10 mouse cellular contexts compared by ENCODE assay signal in the genomic region with DNA sequence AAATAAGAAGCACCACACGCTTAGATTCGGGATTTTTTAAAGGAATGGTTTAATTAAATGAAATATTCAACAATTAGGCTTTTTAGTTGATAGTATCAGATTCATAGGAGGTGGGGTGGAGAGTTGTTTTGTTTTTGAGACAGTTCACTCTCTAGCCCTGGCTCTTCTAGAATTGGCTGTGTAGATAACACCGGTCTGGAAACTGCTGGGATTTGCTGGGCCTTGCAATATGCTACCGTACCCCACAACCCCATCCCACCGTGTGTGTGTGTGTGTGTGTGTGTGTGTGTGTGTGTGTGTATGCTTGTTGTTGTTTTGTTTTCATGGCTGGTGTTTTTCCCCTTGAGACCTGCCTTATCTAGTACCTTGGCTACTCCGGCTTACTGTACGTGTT. TPM values are rescaled to one million over a fixed set of nuclear protein-coding genes. Genes with fewer than 3 reads are reported as not detected.
DNase-seq lines count a peak whose midpoint lies in the region; ATAC-seq and TF ChIP-seq lines count a peak whose summit lies in the region.
"Had no signal": no experiment of that assay in that cellular context is flagged by ENCODE, and none has a peak within 500 bp of the region (broad histone marks: within the 10 kb centered on the region; RNA-seq: fewer than 3 reads in every experiment).

No protein-coding gene starts in this region.

- no peaks in the 10 kb centered on the region for H3K4me1 ChIP-seq in intestine, embryonic 15.5 days (replicated peaks)
- H3K4me1 ChIP-seq in intestine, embryonic 16.5 days (ENCODE audit: control insufficient read depth, insufficient read depth, low read length), result 0 out of 2 replicates have a peak, but pooled peaks cover 3% of the 10 kb centered on the region
- 0 out of 2 replicates have a peak, but pooled peaks cover 3% of the 10 kb centered on the region for H3K4me1 ChIP-seq in embryonic facial prominence, embryonic 13.5 days
- H3K4me1 ChIP-seq in hindbrain, embryonic 13.5 days (replicated peaks), result peaks cover 5% of the 10 kb centered on the region
- no peaks in the 10 kb centered on the region for H3K4me1 ChIP-seq in midbrain, postnatal 0 days (ENCODE audit: insufficient read depth, low read length)

- no peaks in the 10 kb centered on the region for H3K27me3 ChIP-seq in intestine, embryonic 15.5 days (replicated peaks)
- no peaks in the 10 kb centered on the region for H3K27me3 ChIP-seq in intestine, embryonic 16.5 days (replicated peaks; ENCODE audit: control insufficient read depth, insufficient read depth, low read length)
- H3K27me3 ChIP-seq in embryonic facial prominence, embryonic 13.5 days, result no peaks in the 10 kb centered on the region
- no peaks in the 10 kb centered on the region for H3K27me3 ChIP-seq in hindbrain, embryonic 13.5 days
- no peaks in the 10 kb centered on the region for H3K27me3 ChIP-seq in midbrain, postnatal 0 days (ENCODE audit: insufficient read depth, low read length)

- DNase-seq in midbrain, postnatal 0 days (ENCODE audit: low spot score), result no peak
- no peak for DNase-seq in spleen, adult 18-20 months
- no peak for DNase-seq in lung, postnatal 10 days
- no peak for DNase-seq in gastrocnemius, postnatal 4 days (ENCODE audit: low spot score in 2 of 2)
- DNase-seq: gastrocnemius, postnatal 10 days had no signal

- H3K27ac ChIP-seq in intestine, embryonic 15.5 days, result no peak overlapping the region
- H3K27ac ChIP-seq in intestine, embryonic 16.5 days (ENCODE audit: low read length), result no peak overlapping the region
- H3K27ac ChIP-seq in embryonic facial prominence, embryonic 13.5 days, result no peak overlapping the region
- no peak overlapping the region for H3K27ac ChIP-seq in hindbrain, embryonic 13.5 days
- H3K27ac ChIP-seq in midbrain, postnatal 0 days (ENCODE audit: low read depth, low read length), result 0 out of 2 replicates have a peak overlapping the region, but pooled peaks have one; percentile 74
- H3K27ac ChIP-seq: macrophage had no signal

- H3K9ac ChIP-seq in intestine, embryonic 15.5 days, result no peak overlapping the region
- no peak overlapping the region for H3K9ac ChIP-seq in intestine, embryonic 16.5 days (ENCODE audit: low read depth, low read length)
- H3K9ac ChIP-seq in embryonic facial prominence, embryonic 13.5 days, result 0 out of 2 replicates have a peak overlapping the region, but pooled peaks have one; percentile 32
- H3K9ac ChIP-seq in hindbrain, embryonic 13.5 days, result 0 out of 2 replicates have a peak overlapping the region, but pooled peaks have one; percentile 24
- H3K9ac ChIP-seq in midbrain, postnatal 0 days (replicated peaks; ENCODE audit: low read length, poor library complexity, severe bottlenecking), result 0 out of 2 replicates have a peak overlapping the region, but pooled peaks have one; percentile 19

- no peak for TF ChIP-seq CTCF in midbrain, postnatal 0 days (IDR thresholded peaks at IDR 0.05)

- no peak for ATAC-seq in intestine, embryonic 15.5 days
- ATAC-seq in intestine, embryonic 16.5 days, result no peak
- no peak for ATAC-seq in embryonic facial prominence, embryonic 13.5 days (ENCODE audit: insufficient number of reproducible peaks, insufficient read depth, low FRiP score, low TSS enrichment, low read depth)
- peak; percentile 78 for ATAC-seq in hindbrain, embryonic 13.5 days (ENCODE audit: low FRiP score)
- ATAC-seq in midbrain, postnatal 0 days (ENCODE audit: low FRiP score), result peak; percentile 60; the same call in 1 of the 2 replicates

- H3K4me2 ChIP-seq in intestine, embryonic 15.5 days (replicated peaks), result peak overlapping the region; percentile 49; the same call in 1 of the 2 replicates
- no peak overlapping the region; the same call in 1 of the 2 replicates for H3K4me2 ChIP-seq in intestine, embryonic 16.5 days (ENCODE audit: low read depth, low read length)
- H3K4me2 ChIP-seq in embryonic facial prominence, embryonic 13.5 days, result peak overlapping the region; percentile 63
- H3K4me2 ChIP-seq in hindbrain, embryonic 13.5 days, result peak overlapping the region; percentile 51
- H3K4me2 ChIP-seq in midbrain, postnatal 0 days (ENCODE audit: low read depth, low read length, poor library complexity, severe bottlenecking), result peak overlapping the region; percentile 53

- no peaks in the 10 kb centered on the region for H3K36me3 ChIP-seq in intestine, embryonic 15.5 days
- no peaks in the 10 kb centered on the region for H3K36me3 ChIP-seq in intestine, embryonic 16.5 days (ENCODE audit: control insufficient read depth, insufficient read depth, low read length)
- H3K36me3 ChIP-seq in embryonic facial prominence, embryonic 13.5 days, result no peaks in the 10 kb centered on the region
- H3K36me3 ChIP-seq in hindbrain, embryonic 13.5 days, result no peaks in the 10 kb centered on the region
- no peaks in the 10 kb centered on the region for H3K36me3 ChIP-seq in midbrain, postnatal 0 days (ENCODE audit: insufficient read depth, low read length)

- H3K9me3 ChIP-seq in intestine, embryonic 15.5 days, result no peaks in the 10 kb centered on the region
- H3K9me3 ChIP-seq in intestine, embryonic 16.5 days (ENCODE audit: control insufficient read depth, low read length), result no peaks in the 10 kb centered on the region
- no peaks in the 10 kb centered on the region for H3K9me3 ChIP-seq in embryonic facial prominence, embryonic 13.5 days
- no peaks in the 10 kb centered on the region for H3K9me3 ChIP-seq in hindbrain, embryonic 13.5 days
- no peaks in the 10 kb centered on the region for H3K9me3 ChIP-seq in midbrain, postnatal 0 days (ENCODE audit: low read length)

- 46% methylated on average over 7 of the region's 7 CpGs for WGBS in intestine, embryonic 15.5 days
- WGBS in intestine, embryonic 16.5 days, result 53% methylated on average over 7 of the region's 7 CpGs
- WGBS in embryonic facial prominence, embryonic 13.5 days, result 27% methylated on average over 7 of the region's 7 CpGs
- 27% methylated on average over 7 of the region's 7 CpGs for WGBS in hindbrain, embryonic 13.5 days
- 26% methylated on average over 7 of the region's 7 CpGs for WGBS in midbrain, postnatal 0 days

- no peak overlapping the region for H3K4me3 ChIP-seq in intestine, embryonic 15.5 days (replicated peaks)
- H3K4me3 ChIP-seq in intestine, embryonic 16.5 days (ENCODE audit: low read length), result no peak overlapping the region
- H3K4me3 ChIP-seq in embryonic facial prominence, embryonic 13.5 days, result peak overlapping the region; percentile 39
- H3K4me3 ChIP-seq in hindbrain, embryonic 13.5 days, result peak overlapping the region; percentile 34
- H3K4me3 ChIP-seq in midbrain, postnatal 0 days (ENCODE audit: low read depth, low read length), result peak overlapping the region; percentile 44

RNA-seq across cellular contexts. Expression of a gene that starts 14.8 kb away (rescaled TPM):
- 78.5 and 94.9 TPM in 2 replicates for polyA plus RNA-seq in intestine, embryonic 15.5 days (2015; fragmentation: Nextera tagmentation; extraction: Ambion mirVana)
- polyA plus RNA-seq in intestine, embryonic 16.5 days (2015; fragmentation: Nextera tagmentation; extraction: Ambion mirVana), result 49.4 and 56.3 TPM in 2 replicates
- 184 and 186 TPM in 2 replicates for polyA plus RNA-seq in embryonic facial prominence, embryonic 13.5 days (2015; fragmentation: Nextera tagmentation; extraction: Ambion mirVana)
- polyA plus RNA-seq in hindbrain, embryonic 13.5 days (2015; fragmentation: Nextera tagmentation; extraction: Ambion mirVana), result 289 and 292 TPM in 2 replicates
- total RNA-seq in midbrain, postnatal 0 days (2014; rRNA removed), result 206 and 254 TPM in 2 replicates
- 273 and 320 TPM in 2 replicates for polyA plus RNA-seq in midbrain, postnatal 0 days (2015; fragmentation: Nextera tagmentation; extraction: Ambion mirVana)
- total RNA-seq in gastrocnemius, postnatal 4 days (2021), result 10 to 100 TPM; 53.5 to 55.0 TPM

RNA-seq across cellular contexts. Expression of a gene that starts 24.3 kb away (rescaled TPM):
- 2.4 and 3.0 TPM in 2 replicates for polyA plus RNA-seq in intestine, embryonic 15.5 days (2015; fragmentation: Nextera tagmentation; extraction: Ambion mirVana)
- polyA plus RNA-seq in intestine, embryonic 16.5 days (2015; fragmentation: Nextera tagmentation; extraction: Ambion mirVana), result 1.9 and 2.0 TPM in 2 replicates
- 6.4 and 7.7 TPM in 2 replicates for polyA plus RNA-seq in embryonic facial prominence, embryonic 13.5 days (2015; fragmentation: Nextera tagmentation; extraction: Ambion mirVana)
- 4.1 and 5.0 TPM in 2 replicates for polyA plus RNA-seq in hindbrain, embryonic 13.5 days (2015; fragmentation: Nextera tagmentation; extraction: Ambion mirVana)
- total RNA-seq in midbrain, postnatal 0 days (2014; rRNA removed), result 4.2 and 7.1 TPM in 2 replicates
- polyA plus RNA-seq in midbrain, postnatal 0 days (2015; fragmentation: Nextera tagmentation; extraction: Ambion mirVana), result 1.7 and 2.0 TPM in 2 replicates
- 1 to 10 TPM; 1.9 to 2.1 TPM for total RNA-seq in gastrocnemius, postnatal 4 days (2021)

Comparison
In these comparisons a context has a peak if more than half of its experiments do, and no peak if none do; other contexts are left out.
1. ATAC-seq: peak in hindbrain, embryonic 13.5 days (single experiment) and midbrain, postnatal 0 days (single experiment); none in intestine, embryonic 15.5 days (single experiment), intestine, embryonic 16.5 days (single experiment) and embryonic facial prominence, embryonic 13.5 days (single experiment).
2. H3K4me3 ChIP-seq: peak in embryonic facial prominence, embryonic 13.5 days (single experiment), hindbrain, embryonic 13.5 days (single experiment) and midbrain, postnatal 0 days (single experiment); none in intestine, embryonic 15.5 days (single experiment) and intestine, embryonic 16.5 days (single experiment).
3. H3K9ac ChIP-seq: peak in embryonic facial prominence, embryonic 13.5 days (single experiment), hindbrain, embryonic 13.5 days (single experiment) and midbrain, postnatal 0 days (single experiment); none in intestine, embryonic 15.5 days (single experiment) and intestine, embryonic 16.5 days (single experiment).